Mouse (Mus musculus) midbrain, embryonic 13.5 days (tissue): ENCODE data around the gene Neurl2. TPM values are rescaled to one million over a fixed set of nuclear protein-coding genes. Genes with fewer than 3 reads are reported as not detected.

Experiments used
- polyA plus RNA-seq: library from polyadenylated mRNA; unstranded; fragments of >200 nt; fragmentation: Nextera tagmentation; extraction: Ambion mirVana; gene quantifications from 2 replicates; pipeline ENCODE4 v1.2.1, GENCODE M21; 2015

Neurl2 gene
- polyA plus RNA-seq, 1 experiment from 2014 or later: 4.7 TPM

Other genes starting within 250 kb of the Neurl2 start
- not detected in 2 replicates for gene Wfdc6a, start 248.0 kb downstream of the Neurl2 start, polyA plus RNA-seq
- gene Eppin, start 239.9 kb downstream of the Neurl2 start, polyA plus RNA-seq: not detected in 2 replicates
- gene Wfdc6b, start 219.9 kb downstream of the Neurl2 start, polyA plus RNA-seq: not detected in 2 replicates
- gene Wfdc8, start 219.8 kb downstream of the Neurl2 start, polyA plus RNA-seq: not detected in 2 replicates
- gene Wfdc16, start 194.7 kb downstream of the Neurl2 start, polyA plus RNA-seq: not detected in 2 replicates
- not detected in 2 replicates for gene Wfdc10, start 177.4 kb downstream of the Neurl2 start, polyA plus RNA-seq
- not detected in 2 replicates for gene Wfdc9, start 176.9 kb downstream of the Neurl2 start, polyA plus RNA-seq
- gene Wfdc11, start 159.4 kb downstream of the Neurl2 start, polyA plus RNA-seq: not detected in 2 replicates
- gene Wfdc13, start 148.3 kb downstream of the Neurl2 start, polyA plus RNA-seq: not detected in 2 replicates
- gene Spint4, start 135.0 kb downstream of the Neurl2 start, polyA plus RNA-seq: not detected in 2 replicates
- not detected in 2 replicates for gene Spint5, start 118.2 kb downstream of the Neurl2 start, polyA plus RNA-seq
- gene Wfdc3, start 87.5 kb downstream of the Neurl2 start, polyA plus RNA-seq: 1.2 and 1.3 TPM in 2 replicates
- 65.4 and 72.6 TPM in 2 replicates for gene Dnttip1, start 87.5 kb downstream of the Neurl2 start, polyA plus RNA-seq
- gene Ube2c, start 63.6 kb downstream of the Neurl2 start, polyA plus RNA-seq: 203 and 208 TPM in 2 replicates
- not detected in 2 replicates for gene Tnnc2, start 53.5 kb downstream of the Neurl2 start, polyA plus RNA-seq
- 17.2 and 19.1 TPM in 2 replicates for gene Snx21, start 47.6 kb downstream of the Neurl2 start, polyA plus RNA-seq
- gene Acot8, start 28.6 kb downstream of the Neurl2 start, polyA plus RNA-seq: 19.9 and 20.4 TPM in 2 replicates
- gene Zswim3, start 28.4 kb downstream of the Neurl2 start, polyA plus RNA-seq: 15.2 and 15.5 TPM in 2 replicates
- gene Zswim1, start 10.8 kb downstream of the Neurl2 start, polyA plus RNA-seq: 25.4 and 25.8 TPM in 2 replicates
- gene Spata25, start 4.9 kb downstream of the Neurl2 start, polyA plus RNA-seq: not detected in 2 replicates
- gene Ctsa, start 583 bp downstream of the Neurl2 start, polyA plus RNA-seq: 92.0 and 94.2 TPM in 2 replicates
- gene Pltp, start 24.3 kb upstream of the Neurl2 start, polyA plus RNA-seq: 69.1 and 96.1 TPM in 2 replicates
- 98.1 and 108 TPM in 2 replicates for gene Pcif1, start 45.8 kb upstream of the Neurl2 start, polyA plus RNA-seq
- gene Zfp335, start 78.3 kb upstream of the Neurl2 start, polyA plus RNA-seq: 13.5 and 15.1 TPM in 2 replicates
- gene Mmp9, start 107.3 kb upstream of the Neurl2 start, polyA plus RNA-seq: 17.2 and 19.5 TPM in 2 replicates
- gene Slc12a5, start 127.3 kb upstream of the Neurl2 start, polyA plus RNA-seq: 19.7 and 20.2 TPM in 2 replicates
- 132 and 137 TPM in 2 replicates for gene Ncoa5, start 201.4 kb upstream of the Neurl2 start, polyA plus RNA-seq
- 7.6 and 8.6 TPM in 2 replicates for gene Cd40, start 222.2 kb upstream of the Neurl2 start, polyA plus RNA-seq